Mouse (Mus musculus) mouse trophoblast stem cell (cell line): ENCODE measurements around the gene 1700017B05Rik.
"Not testable (repeated sequence)": the region's sequence is repeated elsewhere in the genome, so short reads cannot be mapped to it uniquely, and the experiment has no call there.

ENCODE experiments used
- in situ Hi-C, 2 experiments: fragments of 300-500 bp; cut with MseI, MboI; formaldehyde crosslinking; loops; 2 replicates in 1 of 2; 3 replicates in 1 of 2; pipeline ENCODE4 v1.15.1; 2025

1700017B05Rik gene

GRCm38 (mm10) chr9:57248030-57248942 lies 14.1 kb downstream of the 1700017B05Rik start:
- in situ Hi-C loops: no loop called here

- in situ Hi-C loops: no loop called here
Observed at GRCm38 (mm10) chr9:57247201-57247671, 15.2 kb downstream of the 1700017B05Rik start.

- in situ Hi-C loops: no loop called here
Observed at GRCm38 (mm10) chr9:57246482-57246881, 15.9 kb downstream of the 1700017B05Rik start.

GRCm38 (mm10) chr9:57244106-57244685 lies 18.2 kb downstream of the 1700017B05Rik start:
- in situ Hi-C loops: no loop called here

GRCm38 (mm10) chr9:57242916-57243315 lies 19.5 kb downstream of the 1700017B05Rik start:
- in situ Hi-C loops: no loop called here

GRCm38 (mm10) chr9:57241111-57241510 lies 21.3 kb downstream of the 1700017B05Rik start:
- in situ Hi-C loops: no loop called here

GRCm38 (mm10) chr9:57238220-57238619 lies 24.2 kb downstream of the 1700017B05Rik start:
- in situ Hi-C loops: no loop called here

GRCm38 (mm10) chr9:57237705-57238104 lies 24.7 kb downstream of the 1700017B05Rik start:
- in situ Hi-C loops: no loop called here

GRCm38 (mm10) chr9:57236256-57236655 lies 26.2 kb downstream of the 1700017B05Rik start, which contains the start of gene Trcg1:
Gene Trcg1, plus strand, starts transcription at chr9:57236556.
- in situ Hi-C loops: no loop called here

GRCm38 (mm10) chr9:57233767-57234166 lies 28.6 kb downstream of the 1700017B05Rik start:
- in situ Hi-C loops: no loop called here

- in situ Hi-C loops: no loop called here
Observed at GRCm38 (mm10) chr9:57233142-57233541, 29.3 kb downstream of the 1700017B05Rik start.

- in situ Hi-C loops: no loop called here
Observed at GRCm38 (mm10) chr9:57232341-57232940, 30.0 kb downstream of the 1700017B05Rik start.

- in situ Hi-C loops: no loop called here
Observed at GRCm38 (mm10) chr9:57231536-57232255, 30.7 kb downstream of the 1700017B05Rik start.

GRCm38 (mm10) chr9:57230146-57230783 lies 32.1 kb downstream of the 1700017B05Rik start:
- in situ Hi-C loops: no loop called here

GRCm38 (mm10) chr9:57229726-57230125 lies 32.7 kb downstream of the 1700017B05Rik start:
- in situ Hi-C loops: no loop called here

- in situ Hi-C loops: no loop called here
Observed at GRCm38 (mm10) chr9:57228186-57228585, 34.2 kb downstream of the 1700017B05Rik start.

GRCm38 (mm10) chr9:57227203-57227602 lies 35.2 kb downstream of the 1700017B05Rik start:
- in situ Hi-C loops: no loop called here

GRCm38 (mm10) chr9:57226628-57227122 lies 35.7 kb downstream of the 1700017B05Rik start:
- in situ Hi-C loops: not testable (repeated sequence)

- in situ Hi-C loops: no loop called here
Observed at GRCm38 (mm10) chr9:57225780-57226627, 36.4 kb downstream of the 1700017B05Rik start.

GRCm38 (mm10) chr9:57223341-57223740 lies 39.1 kb downstream of the 1700017B05Rik start:
- in situ Hi-C loops: no loop called here
